ENCODE assay signal across 11 mouse cellular contexts in the genomic region with DNA sequence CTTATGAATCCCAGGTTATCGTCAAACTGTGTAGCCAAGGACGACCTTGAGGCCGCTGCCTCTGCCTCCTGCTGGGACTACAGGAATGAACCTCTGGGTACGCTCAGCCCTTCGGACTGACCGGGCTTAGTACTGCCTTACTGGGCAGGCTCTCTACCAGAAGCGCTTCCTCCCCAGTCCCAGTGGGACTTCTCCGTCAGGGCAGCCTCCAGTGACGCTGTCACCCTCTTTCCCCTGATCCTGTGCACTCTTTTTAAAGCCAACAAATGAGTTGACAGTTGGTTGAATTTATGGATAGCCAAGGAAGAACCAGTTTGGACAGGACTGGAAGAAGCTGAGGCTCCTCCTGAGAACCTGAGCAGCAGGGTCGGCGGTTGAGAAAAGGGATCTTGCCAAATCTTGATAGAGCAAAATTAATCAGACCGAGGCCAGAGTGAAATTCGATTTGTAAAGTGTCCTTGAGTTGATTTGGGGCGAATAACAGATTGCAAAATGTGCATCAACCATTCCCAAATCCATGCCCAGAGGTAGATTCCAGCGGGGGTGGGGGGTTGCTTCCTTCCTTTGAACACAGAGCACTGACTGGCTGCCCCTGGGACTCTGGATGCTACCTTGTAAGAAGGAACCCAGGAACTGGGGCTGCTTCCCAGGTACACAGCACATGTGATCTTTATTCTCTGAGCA. TPM values are rescaled to one million over a fixed set of nuclear protein-coding genes. Genes with fewer than 3 reads are reported as not detected.
DNase-seq lines count a peak whose midpoint lies in the region; TF ChIP-seq lines count a peak whose summit lies in the region.
"Had no signal": no experiment of that assay in that cellular context is flagged by ENCODE, and none has a peak within 500 bp of the region (broad histone marks: within the 10 kb centered on the region; RNA-seq: fewer than 3 reads in every experiment).

No protein-coding gene starts in this region.

- H3K4me3 ChIP-seq in left cerebral cortex, adult 2 months, result no peak overlapping the region
- H3K4me3 ChIP-seq in embryonic fibroblast, embryonic 13.5 days (ENCODE audit: insufficient read depth, low read length), result no peak overlapping the region
- H3K4me3 ChIP-seq: midbrain, embryonic 10.5 days had no signal

- intact Hi-C loops in left cerebral cortex, adult 2 months (cut with DNase I), result no loop called here
- intact Hi-C loops in left cerebral cortex, postnatal 25 days (cut with DNase I), result no loop called here

- peak overlapping the region; percentile 47; the same call in 1 of the 2 replicates for H3K27ac ChIP-seq in left cerebral cortex, adult 2 months
- H3K27ac ChIP-seq in embryonic fibroblast, embryonic 13.5 days (ENCODE audit: insufficient read depth, low read length), result peak overlapping the region; percentile 65
- H3K27ac ChIP-seq: midbrain, embryonic 10.5 days had no signal

- H3K4me1 ChIP-seq in embryonic fibroblast, embryonic 13.5 days (ENCODE audit: control insufficient read depth, insufficient read depth, low read length), result peaks cover 20% of the 10 kb centered on the region; the same call in 1 of the 2 replicates

- TF ChIP-seq POLR2A in embryonic fibroblast, embryonic 13.5 days (IDR thresholded peaks at IDR 0.05; ENCODE audit: low read depth, low read length), result no peak

- no peak for TF ChIP-seq CTCF in left cerebral cortex, adult 2 months (IDR thresholded peaks at IDR 0.05)
- no peak for TF ChIP-seq CTCF in embryonic fibroblast, embryonic 13.5 days (IDR thresholded peaks at IDR 0.05; ENCODE audit: borderline replicate concordance, insufficient read depth, low read length)

- DNase-seq in adrenal gland, adult (ENCODE audit: inconsistent age in 2 of 2, low spot score in 1 of 2), result peak; percentile 68 to 85
- no peak for DNase-seq in adrenal gland, postnatal 4 days (ENCODE audit: low spot score in 2 of 2)
- DNase-seq in left cerebral cortex, adult 2 months (ENCODE audit: extremely low spot score in 1 of 2, low spot score in 2 of 2), result no peak
- no peak for DNase-seq in left cerebral cortex, postnatal 25 days (ENCODE audit: low spot score in 2 of 2)
- peak; percentile 81 for DNase-seq in kidney, postnatal 14 days
- DNase-seq in right cerebral cortex, adult 18-20 months, result no peak
- no peak for DNase-seq in urinary bladder, adult 18-20 months (ENCODE audit: low spot score in 2 of 2)

RNA-seq across cellular contexts. Expression of a gene that starts 9.8 kb away (rescaled TPM):
- total RNA-seq in adrenal gland, postnatal 4 days (2021), result under 1 TPM in 1 of 2 experiments, not detected in 1; 0.25 TPM
- total RNA-seq in left cerebral cortex, adult 2 months (2021), result 1 to 10 TPM in 1 of 2 experiments, under 1 TPM in 1; 0.68 to 1.3 TPM
- 1 to 10 TPM in 1 of 2 experiments, under 1 TPM in 1; 0.62 to 1.2 TPM for total RNA-seq in left cerebral cortex, postnatal 25 days (2021)
- not detected in 2 replicates for polyA plus RNA-seq in embryonic fibroblast, embryonic 13.5 days (2011; ENCODE audit: insufficient read length, low read depth, missing spikeins)
- polyA plus RNA-seq: embryonic facial prominence, embryonic 11.5 days; G1E had no signal

RNA-seq across cellular contexts. Expression of a gene that starts 22.6 kb away (rescaled TPM):
- 10 to 100 TPM; 57.3 to 60.5 TPM for total RNA-seq in adrenal gland, postnatal 4 days (2021)
- total RNA-seq in left cerebral cortex, adult 2 months (2021), result 100 to 1,000 TPM; 102 to 103 TPM
- total RNA-seq in left cerebral cortex, postnatal 25 days (2021), result 10 to 100 TPM; 86.6 to 87.1 TPM
- 28.6 and 33.4 TPM in 2 replicates for polyA plus RNA-seq in embryonic fibroblast, embryonic 13.5 days (2011; ENCODE audit: insufficient read length, low read depth, missing spikeins)

RNA-seq across cellular contexts. Expression of a gene that starts 35.3 kb away (rescaled TPM):
- 1 to 10 TPM in 1 of 2 experiments, under 1 TPM in 1; 0.95 to 2.1 TPM for total RNA-seq in adrenal gland, postnatal 4 days (2021)
- 1 to 10 TPM; 1.1 to 1.4 TPM for total RNA-seq in left cerebral cortex, adult 2 months (2021)
- total RNA-seq in left cerebral cortex, postnatal 25 days (2021), result 1 to 10 TPM; 1.0 to 2.2 TPM
- polyA plus RNA-seq in embryonic fibroblast, embryonic 13.5 days (2011; ENCODE audit: insufficient read length, low read depth, missing spikeins), result 3.8 TPM in 1 of 2 replicates, not detected in the other

RNA-seq across cellular contexts. Expression of a gene that starts 37.3 kb away (rescaled TPM):
- 10 to 100 TPM; 29.7 to 34.5 TPM for total RNA-seq in adrenal gland, postnatal 4 days (2021)
- 100 to 1,000 TPM; 137 to 144 TPM for total RNA-seq in left cerebral cortex, adult 2 months (2021)
- total RNA-seq in left cerebral cortex, postnatal 25 days (2021), result 100 to 1,000 TPM; 129 to 138 TPM
- 44.7 and 80.5 TPM in 2 replicates for polyA plus RNA-seq in embryonic fibroblast, embryonic 13.5 days (2011; ENCODE audit: insufficient read length, low read depth, missing spikeins)

Comparison
In these comparisons a context has a peak if more than half of its experiments do, and no peak if none do; other contexts are left out.
1. DNase-seq: peak in adrenal gland, adult (2 of 2) and kidney, postnatal 14 days (single experiment); none in adrenal gland, postnatal 4 days (0 of 2), left cerebral cortex, adult 2 months (0 of 2), left cerebral cortex, postnatal 25 days (0 of 2), right cerebral cortex, adult 18-20 months (single experiment) and urinary bladder, adult 18-20 months (0 of 2).